Mouse (Mus musculus) limb, embryonic 15.5 days (tissue): ENCODE data around the gene Reck. TPM values are rescaled to one million over a fixed set of nuclear protein-coding genes. Genes with fewer than 3 reads are reported as not detected.

Source experiments
- ATAC-seq: fragments of 200-750 bp; cut with Nextera tagmentation; 2 replicates; pipeline ENCODE4 v1.8.0; 2017; ENCODE audit warnings: low read depth, moderate TSS enrichment; ENCODE audit not compliant: insufficient number of reproducible peaks, low FRiP score, low TSS enrichment
- H3K27ac ChIP-seq: fragments of 300-500 bp; sonication (generic); 2 replicates; pipeline ENCODE4 v1.5.1; 2015; ENCODE audit warnings: moderate library complexity, mild to moderate bottlenecking, inconsistent platforms
- H3K27me3 ChIP-seq: fragments of 300-500 bp; sonication (generic); 2 replicates; pipeline ENCODE4 v1.6.1; 2015; ENCODE audit warnings: inconsistent platforms
- H3K36me3 ChIP-seq: fragments of 300-500 bp; sonication (generic); 2 replicates; pipeline ENCODE4 v1.6.1; 2015; ENCODE audit warnings: inconsistent platforms
- H3K4me1 ChIP-seq: fragments of 300-500 bp; sonication (generic); 2 replicates; pipeline ENCODE4 v1.6.1; 2015; ENCODE audit warnings: inconsistent platforms
- H3K4me2 ChIP-seq: fragments of 300-500 bp; sonication (generic); 2 replicates; pipeline ENCODE4 v1.6.1; 2015; ENCODE audit warnings: mild to moderate bottlenecking, inconsistent platforms
- H3K4me3 ChIP-seq: fragments of 300-500 bp; sonication (generic); 2 replicates; pipeline ENCODE4 v1.5.1; 2015; ENCODE audit warnings: mild to moderate bottlenecking, inconsistent platforms
- H3K9ac ChIP-seq: fragments of 300-500 bp; sonication (generic); 2 replicates; pipeline ENCODE4 v1.6.1; 2015; ENCODE audit warnings: inconsistent platforms
- H3K9me3 ChIP-seq: fragments of 300-500 bp; sonication (generic); 2 replicates; pipeline ENCODE4 v1.6.1; 2016; ENCODE audit warnings: inconsistent platforms
- WGBS: fragments of 180-500 bp; shearing (Covaris S2); methylation state at CpG from one replicate; pipeline ENCODE4 v1.1.7; 2015; 5-methylcytosine and 5-hydroxymethylcytosine counted together
- polyA plus RNA-seq: library from polyadenylated mRNA; unstranded; fragments of >200 nt; fragmentation: Nextera tagmentation; extraction: Ambion mirVana; gene quantifications from 2 replicates; pipeline ENCODE4 v1.2.1, GENCODE M21; 2015

Gene Reck
- polyA plus RNA-seq, 1 experiment from 2014 or later: 37.9 TPM

DNA sequence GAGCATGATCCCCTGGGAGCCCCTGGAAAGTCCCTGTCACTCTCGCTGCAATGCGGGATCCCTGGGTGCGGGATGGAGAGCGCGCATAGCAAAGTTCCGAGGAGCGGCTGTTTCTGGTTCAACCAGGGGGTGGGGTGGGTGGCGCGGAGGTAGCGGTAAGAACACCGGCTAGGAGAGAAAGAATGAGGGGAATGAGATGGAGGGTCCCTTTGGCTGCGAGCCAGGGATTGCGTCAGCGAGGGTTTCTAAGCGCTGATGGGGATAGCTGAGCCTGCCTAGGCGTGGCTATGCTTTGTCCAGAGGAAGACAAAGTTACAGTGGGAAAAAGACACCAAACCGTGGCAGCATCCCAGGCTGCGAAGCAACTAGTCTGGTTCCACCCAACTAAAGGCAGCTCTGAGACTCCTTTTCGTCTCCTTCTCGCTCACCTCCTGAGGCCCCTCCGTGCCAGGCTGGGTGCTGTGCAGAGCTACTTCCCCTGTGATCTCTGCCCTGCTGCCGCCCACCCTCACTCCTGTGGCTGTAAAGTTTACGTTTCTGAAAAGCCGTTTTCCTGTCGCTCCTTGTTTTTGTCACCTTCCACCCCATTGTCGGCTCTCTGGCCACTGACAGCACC lies 82.6 kb downstream of the Reck start:
- Histone ChIP-seq H3K9me3 (no peaks in the 10 kb centered on the region), H3K27ac (peak overlapping the region; percentile 85), H3K9ac (peak overlapping the region; percentile 50), H3K27me3 (no peaks in the 10 kb centered on the region), H3K4me3 (peak overlapping the region; percentile 62), H3K4me1 (peaks cover 31% of the 10 kb centered on the region), H3K36me3 (no peaks in the 10 kb centered on the region), H3K4me2 (peak overlapping the region; percentile 93)
- peak; percentile 42 for ATAC-seq
- under 1% methylated on average over 26 of the region's 26 CpGs for WGBS

GRCm38 (mm10) chr4:43959523-43960179 lies 84.3 kb downstream of the Reck start:
- no peak overlapping the region for H3K4me3 ChIP-seq
- WGBS: 67% methylated on average over 9 of the region's 9 CpGs
- peaks cover 34% of the 10 kb centered on the region for H3K4me1 ChIP-seq
- ATAC-seq: no peak
- no peak overlapping the region for H3K9ac ChIP-seq
- H3K27ac ChIP-seq: no peak overlapping the region
- H3K4me2 ChIP-seq: peak overlapping the region; percentile 20; the same call in 1 of the 2 replicates
- no peaks in the 10 kb centered on the region for H3K9me3 ChIP-seq
- no peaks in the 10 kb centered on the region for H3K27me3 ChIP-seq
- no peaks in the 10 kb centered on the region for H3K36me3 ChIP-seq

DNA sequence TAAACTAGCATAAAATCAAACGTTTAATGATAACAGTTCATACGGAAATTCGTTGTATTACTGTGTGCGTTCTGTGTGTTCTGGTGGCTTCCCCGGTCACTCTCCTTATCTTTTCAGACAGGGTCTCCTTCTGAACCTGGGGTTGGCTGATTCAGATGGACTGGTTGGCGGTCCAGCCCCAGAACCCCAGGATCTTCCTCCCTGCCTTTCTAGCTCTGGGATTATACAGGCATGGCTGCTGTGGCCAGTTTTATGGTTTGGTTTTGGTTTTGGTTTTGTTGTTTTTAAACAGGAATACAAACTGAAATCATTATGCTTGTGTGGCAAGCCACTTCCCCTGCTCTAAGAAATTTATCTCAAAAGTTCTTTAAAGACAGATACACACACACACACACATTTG lies 84.9 kb downstream of the Reck start:
- Histone ChIP-seq H3K36me3 (no peaks in the 10 kb centered on the region), H3K4me2 (no peak overlapping the region), H3K4me1 (peaks cover 37% of the 10 kb centered on the region), H3K9ac (no peak overlapping the region), H3K9me3 (no peaks in the 10 kb centered on the region), H3K4me3 (no peak overlapping the region), H3K27me3 (no peaks in the 10 kb centered on the region), H3K27ac (no peak overlapping the region)
- no peak for ATAC-seq
- WGBS: 91% methylated on average over 6 of the region's 6 CpGs

DNA sequence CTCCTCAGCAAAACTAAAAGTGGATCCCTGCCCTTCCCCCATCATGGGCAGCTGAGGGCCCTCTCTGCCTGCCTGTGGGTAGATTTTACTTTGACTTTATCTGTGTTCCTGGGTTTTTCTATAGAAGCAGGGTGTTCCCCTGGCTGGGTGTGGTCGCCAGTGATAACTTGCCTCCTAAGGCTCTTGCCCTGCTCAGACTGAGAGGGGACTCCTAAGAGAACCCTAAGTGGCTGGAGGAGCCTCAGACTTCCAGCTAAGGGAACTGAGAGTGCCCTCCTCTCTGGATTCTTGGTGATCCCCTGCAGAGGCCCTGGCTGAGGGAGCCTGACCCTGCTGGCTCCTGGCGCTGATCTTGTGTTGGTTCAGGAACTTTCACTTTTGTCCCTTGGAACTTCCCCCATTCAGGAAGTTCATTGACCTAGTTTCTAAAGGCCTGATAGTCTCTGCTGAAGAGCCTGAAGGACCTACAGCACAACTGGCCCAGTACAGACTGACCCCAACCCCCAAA lies 89.0 kb downstream of the Reck start:
- Histone ChIP-seq H3K4me1 (peaks cover 36% of the 10 kb centered on the region), H3K27ac (no peak overlapping the region), H3K4me3 (no peak overlapping the region), H3K9ac (no peak overlapping the region), H3K4me2 (no peak overlapping the region), H3K36me3 (no peaks in the 10 kb centered on the region), H3K9me3 (no peaks in the 10 kb centered on the region), H3K27me3 (no peaks in the 10 kb centered on the region)
- 80% methylated on average over 2 of the region's 2 CpGs for WGBS
- ATAC-seq: no peak

DNA sequence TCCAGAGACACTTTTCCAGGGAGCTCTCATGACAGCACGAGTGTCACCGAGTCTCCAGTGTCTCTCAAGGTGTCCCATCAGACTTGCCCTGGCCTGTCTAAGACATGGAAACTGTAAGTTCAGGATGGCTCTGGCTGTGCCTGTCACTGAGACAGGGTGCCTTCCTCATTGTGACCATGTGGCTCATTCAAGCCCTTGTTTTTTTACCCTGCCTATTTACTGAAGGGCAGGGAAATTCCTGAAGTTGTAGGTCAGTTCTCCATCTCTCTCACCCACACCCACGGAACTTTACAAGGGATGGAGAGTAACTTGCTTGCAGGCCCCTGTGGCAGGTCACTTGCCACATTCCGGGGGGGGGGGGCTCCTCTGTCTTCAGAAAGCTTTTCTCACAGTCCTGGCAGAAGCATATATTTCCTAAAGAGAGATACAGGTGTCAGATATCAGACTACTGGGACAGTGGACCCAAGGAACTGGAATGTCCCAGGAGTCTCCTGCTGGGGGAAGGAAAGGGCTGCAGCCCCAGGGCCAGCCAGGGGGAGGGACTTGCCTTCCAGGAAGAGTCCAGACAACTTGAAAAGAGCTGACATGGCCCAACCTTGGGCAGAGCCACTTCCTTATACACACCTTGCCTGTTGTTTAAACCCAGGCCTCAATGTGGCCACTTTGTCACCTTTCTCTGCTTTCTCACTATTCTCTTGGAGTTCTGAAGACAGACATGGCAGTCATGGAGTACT lies 89.8 kb downstream of the Reck start:
- ATAC-seq: no peak
- H3K27ac ChIP-seq: no peak overlapping the region
- no peak overlapping the region for H3K4me2 ChIP-seq
- 0 out of 2 replicates have a peak, but pooled peaks cover 2% of the 10 kb centered on the region for H3K36me3 ChIP-seq
- H3K9me3 ChIP-seq: no peaks in the 10 kb centered on the region
- H3K9ac ChIP-seq: no peak overlapping the region
- H3K4me1 ChIP-seq: peaks cover 31% of the 10 kb centered on the region
- WGBS: 27% methylated on average over 4 of the region's 4 CpGs
- no peak overlapping the region for H3K4me3 ChIP-seq
- H3K27me3 ChIP-seq: no peaks in the 10 kb centered on the region

GRCm38 (mm10) chr4:43965856-43966535 lies 90.7 kb downstream of the Reck start:
- Histone ChIP-seq H3K4me2 (no peak overlapping the region), H3K27ac (no peak overlapping the region), H3K36me3 (0 out of 2 replicates have a peak, but pooled peaks cover 6% of the 10 kb centered on the region), H3K4me3 (no peak overlapping the region), H3K4me1 (peaks cover 30% of the 10 kb centered on the region), H3K9me3 (no peaks in the 10 kb centered on the region), H3K9ac (no peak overlapping the region), H3K27me3 (no peaks in the 10 kb centered on the region)
- ATAC-seq: no peak
- 73% methylated on average over 7 of the region's 7 CpGs for WGBS

DNA sequence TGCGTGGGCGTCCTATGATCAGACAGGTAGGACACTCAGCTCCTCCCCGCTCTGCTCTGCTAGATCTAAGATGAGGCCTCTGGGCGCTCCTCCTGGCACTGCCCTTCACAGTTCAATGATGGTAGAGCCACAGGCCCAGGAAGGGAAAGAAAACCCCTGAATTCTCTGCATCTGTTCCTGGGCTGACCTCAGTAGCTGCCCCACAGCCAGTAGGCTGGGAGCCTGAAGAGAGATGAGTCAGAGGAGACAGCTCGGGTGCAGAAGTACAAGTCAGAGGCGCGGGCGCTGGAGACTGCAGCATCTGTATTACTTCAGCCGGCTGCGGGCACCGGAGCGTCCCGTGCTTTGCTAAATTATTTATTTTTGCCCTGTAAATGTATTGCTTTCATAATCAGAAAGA lies 93.3 kb downstream of the Reck start:
- Histone ChIP-seq H3K9ac (no peak overlapping the region), H3K9me3 (no peaks in the 10 kb centered on the region), H3K27ac (no peak overlapping the region; the same call in 1 of the 2 replicates), H3K4me2 (no peak overlapping the region), H3K4me3 (no peak overlapping the region), H3K4me1 (peaks cover 43% of the 10 kb centered on the region), H3K27me3 (no peaks in the 10 kb centered on the region), H3K36me3 (0 out of 2 replicates have a peak, but pooled peaks cover 10% of the 10 kb centered on the region)
- 56% methylated on average over 13 of the region's 13 CpGs for WGBS
- no peak for ATAC-seq

DNA sequence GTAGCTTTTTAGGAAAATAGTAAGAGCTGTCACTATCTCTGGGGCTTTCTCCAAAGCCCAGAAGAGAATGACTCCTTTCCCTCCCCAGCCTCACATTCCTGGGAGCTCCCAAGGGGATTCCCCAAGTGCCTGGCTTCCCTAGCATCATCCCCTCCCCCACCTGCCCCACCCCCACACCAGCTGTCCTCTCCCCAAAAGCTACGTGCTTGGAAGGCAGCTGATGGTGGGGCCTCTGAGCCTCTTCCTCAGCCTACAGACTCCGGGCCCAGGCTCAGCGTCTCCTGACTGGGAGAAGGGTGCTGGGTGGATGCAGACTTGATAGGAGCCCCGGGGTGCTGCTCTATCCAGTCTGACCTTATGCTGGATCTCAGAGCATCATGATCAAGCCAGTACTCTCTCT lies 94.0 kb downstream of the Reck start:
- Histone ChIP-seq H3K4me2 (no peak overlapping the region), H3K27me3 (no peaks in the 10 kb centered on the region), H3K9ac (no peak overlapping the region), H3K27ac (no peak overlapping the region), H3K4me3 (no peak overlapping the region), H3K9me3 (no peaks in the 10 kb centered on the region), H3K4me1 (peaks cover 42% of the 10 kb centered on the region), H3K36me3 (0 out of 2 replicates have a peak, but pooled peaks cover 10% of the 10 kb centered on the region)
- WGBS: 18% methylated on average over 4 of the region's 4 CpGs
- no peak for ATAC-seq

GRCm38 (mm10) chr4:43970393-43971330 lies 95.3 kb downstream of the Reck start:
- WGBS: 86% methylated on average over 20 of the region's 20 CpGs
- Histone ChIP-seq H3K4me3 (no peak overlapping the region), H3K4me2 (no peak overlapping the region), H3K9me3 (no peaks in the 10 kb centered on the region), H3K9ac (no peak overlapping the region), H3K4me1 (peaks cover 32% of the 10 kb centered on the region), H3K36me3 (0 out of 2 replicates have a peak, but pooled peaks cover 10% of the 10 kb centered on the region), H3K27me3 (no peaks in the 10 kb centered on the region), H3K27ac (no peak overlapping the region)
- no peak for ATAC-seq

DNA sequence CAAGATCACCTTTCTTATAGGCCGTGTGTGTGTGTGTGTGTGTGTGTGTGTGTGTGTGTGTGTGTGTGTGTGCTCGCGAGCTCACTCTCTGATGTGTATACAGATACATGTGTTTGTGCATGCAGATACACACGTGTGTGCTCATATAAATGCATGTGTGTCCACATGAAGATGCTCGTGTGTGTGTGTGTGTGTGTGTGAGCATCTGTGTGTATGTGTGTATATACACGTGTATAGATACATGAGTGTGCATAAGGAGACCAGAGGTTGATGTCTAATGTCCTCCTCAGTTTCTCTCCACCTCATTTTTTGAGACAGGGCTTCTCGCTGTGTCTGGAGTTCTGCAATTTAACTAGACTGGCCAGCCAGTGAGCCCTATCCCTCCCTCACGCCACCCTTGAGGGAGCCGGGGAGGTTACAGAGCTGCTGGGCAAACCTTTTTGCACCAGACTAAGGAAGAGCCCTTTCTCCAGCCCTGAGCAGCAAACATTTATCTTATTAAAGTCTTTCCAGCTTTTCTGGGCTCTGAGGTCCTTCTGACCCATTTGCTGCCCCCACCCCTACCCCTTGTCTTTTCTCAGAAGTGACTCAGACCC lies 96.3 kb downstream of the Reck start:
- H3K9me3 ChIP-seq: no peaks in the 10 kb centered on the region
- ATAC-seq: no peak
- 0 out of 2 replicates have a peak, but pooled peaks cover 10% of the 10 kb centered on the region for H3K36me3 ChIP-seq
- H3K27me3 ChIP-seq: no peaks in the 10 kb centered on the region
- no peak overlapping the region for H3K9ac ChIP-seq
- WGBS: 58% methylated on average over 9 of the region's 9 CpGs
- peak overlapping the region; percentile 32 for H3K4me2 ChIP-seq
- H3K27ac ChIP-seq: peak overlapping the region; percentile 48
- peaks cover 32% of the 10 kb centered on the region for H3K4me1 ChIP-seq
- H3K4me3 ChIP-seq: no peak overlapping the region
